Mouse (Mus musculus) brain, embryonic 14.5 days (tissue): ENCODE measurements around the gene Pxdn.

Experiments used
- CTCF ChIP-seq: fragments of 200-500 bp; IDR thresholded peaks from 2 replicates; pipeline ENCODE4 v1.5.1; 2012; ENCODE audit warnings: inconsistent platforms, mild to moderate bottlenecking, moderate library complexity, borderline replicate concordance; ENCODE audit not compliant: insufficient read depth, insufficient read length; ENCODE audit errors: extremely low read depth
- POLR2A ChIP-seq: fragments of 200-500 bp; IDR thresholded peaks from 2 replicates; pipeline ENCODE4 v1.6.1; 2012; ENCODE audit warnings: mild to moderate bottlenecking, inconsistent platforms, borderline replicate concordance; ENCODE audit not compliant: poor library complexity, insufficient read depth, insufficient read length, severe bottlenecking; ENCODE audit errors: extremely low read depth

- no peak for TF ChIP-seq POLR2A
- TF ChIP-seq CTCF, result no peak
These were observed 15.9 kb upstream of the Pxdn start for GRCm38 (mm10) chr12:29921481-29921880.
